ENCODE assay signal across 20 mouse cellular contexts in genomic region chr3:88338316-88338715, GRCm38 (mm10). TPM values are rescaled to one million over a fixed set of nuclear protein-coding genes. Genes with fewer than 3 reads are reported as not detected.
DNase-seq lines count a peak whose midpoint lies in the region; ATAC-seq lines count a peak whose summit lies in the region.
"Had no signal": no experiment of that assay in that cellular context is flagged by ENCODE, and none has a peak within 500 bp of the region (broad histone marks: within the 10 kb centered on the region; RNA-seq: fewer than 3 reads in every experiment).

No protein-coding gene starts in this region.

- H3K27me3 ChIP-seq in megakaryocyte, embryonic 14.5 days (replicated peaks) = no peaks in the 10 kb centered on the region
- H3K27me3 ChIP-seq in liver, embryonic 12.5 days (replicated peaks) = no peaks in the 10 kb centered on the region; the same call in 1 of the 2 replicates
- no peaks in the 10 kb centered on the region for H3K27me3 ChIP-seq in intestine, embryonic 15.5 days (replicated peaks)
- no peaks in the 10 kb centered on the region for H3K27me3 ChIP-seq in hindbrain, embryonic 10.5 days (ENCODE audit: insufficient read depth, poor library complexity, severe bottlenecking)
- H3K27me3 ChIP-seq: forebrain, embryonic 13.5 days; heart, embryonic 15.5 days; hindbrain, embryonic 12.5 days; neural tube, embryonic 12.5 days had no signal

- peaks cover 40% of the 10 kb centered on the region for H3K36me3 ChIP-seq in megakaryocyte, embryonic 14.5 days (replicated peaks; ENCODE audit: low read length)
- H3K36me3 ChIP-seq in liver, embryonic 12.5 days = peaks cover 32% of the 10 kb centered on the region
- peaks cover 12% of the 10 kb centered on the region for H3K36me3 ChIP-seq in intestine, embryonic 15.5 days
- peaks cover 45% of the 10 kb centered on the region for H3K36me3 ChIP-seq in hindbrain, embryonic 10.5 days

- no peaks in the 10 kb centered on the region for H3K9me3 ChIP-seq in megakaryocyte, embryonic 14.5 days
- no peaks in the 10 kb centered on the region for H3K9me3 ChIP-seq in liver, embryonic 12.5 days (replicated peaks)
- H3K9me3 ChIP-seq in intestine, embryonic 15.5 days = no peaks in the 10 kb centered on the region
- no peaks in the 10 kb centered on the region for H3K9me3 ChIP-seq in hindbrain, embryonic 10.5 days
- H3K9me3 ChIP-seq: forebrain, embryonic 13.5 days; heart, embryonic 15.5 days; hindbrain, embryonic 12.5 days; neural tube, embryonic 12.5 days had no signal

- 22% methylated on average over 7 of the region's 7 CpGs for WGBS in liver, embryonic 12.5 days (ENCODE audit: insufficient replicate concordance)
- WGBS in intestine, embryonic 15.5 days = 91% methylated on average over 7 of the region's 7 CpGs
- WGBS in hindbrain, embryonic 10.5 days = 93% methylated on average over 7 of the region's 7 CpGs

- H3K4me1 ChIP-seq in megakaryocyte, embryonic 14.5 days = peaks cover 72% of the 10 kb centered on the region
- peaks cover 72% of the 10 kb centered on the region for H3K4me1 ChIP-seq in liver, embryonic 12.5 days
- peaks cover 8% of the 10 kb centered on the region for H3K4me1 ChIP-seq in intestine, embryonic 15.5 days (replicated peaks)
- H3K4me1 ChIP-seq in hindbrain, embryonic 10.5 days (replicated peaks) = peaks cover 41% of the 10 kb centered on the region

- peak overlapping the region; percentile 33 for H3K4me3 ChIP-seq in megakaryocyte, embryonic 14.5 days (replicated peaks)
- H3K4me3 ChIP-seq in liver, embryonic 12.5 days = peak overlapping the region; percentile 80
- no peak overlapping the region for H3K4me3 ChIP-seq in intestine, embryonic 15.5 days (replicated peaks)
- no peak overlapping the region for H3K4me3 ChIP-seq in hindbrain, embryonic 10.5 days
- H3K4me3 ChIP-seq: neural tube, embryonic 12.5 days had no signal

- peak overlapping the region; percentile 96 for H3K27ac ChIP-seq in liver, embryonic 12.5 days
- H3K27ac ChIP-seq in intestine, embryonic 15.5 days = no peak overlapping the region
- no peak overlapping the region for H3K27ac ChIP-seq in hindbrain, embryonic 10.5 days
- H3K27ac ChIP-seq: forebrain, embryonic 13.5 days; hindbrain, embryonic 12.5 days; neural tube, embryonic 12.5 days had no signal

- peak; percentile 54 for DNase-seq in c-Kit-positive CD71-positive TER-119-negative erythroid progenitor cells, embryonic 14.5 days (ENCODE audit: low read depth)
- no peak for DNase-seq in hindbrain, embryonic 10.5 days (ENCODE audit: low spot score)
- DNase-seq in thymus, adult 18-20 months = no peak
- DNase-seq: adrenal gland, adult 2 months; cerebellum, adult 2 months; right cerebral cortex, postnatal 25 days; thymus, postnatal 36 days had no signal

- peak overlapping the region; percentile 89 for H3K9ac ChIP-seq in liver, embryonic 12.5 days
- H3K9ac ChIP-seq in intestine, embryonic 15.5 days = no peak overlapping the region

- peak overlapping the region; percentile 81 for H3K4me2 ChIP-seq in liver, embryonic 12.5 days
- H3K4me2 ChIP-seq in intestine, embryonic 15.5 days (replicated peaks) = no peak overlapping the region

- ATAC-seq in megakaryocyte, adult 5-6 weeks (ENCODE audit: poor library complexity, severe bottlenecking) = no peak
- ATAC-seq in liver, embryonic 12.5 days = peak; percentile 61
- ATAC-seq in megakaryocyte-erythroid progenitor cell, adult 5-6 weeks (replicated peaks; ENCODE audit: low FRiP score, low TSS enrichment, poor library complexity, severe bottlenecking) = peak; percentile 78
- ATAC-seq in intestine, embryonic 15.5 days = no peak
- ATAC-seq: forebrain, embryonic 13.5 days; inflammation-experienced regulatory T-cells, adult 6 months; midbrain, embryonic 16.5 days had no signal

RNA-seq across cellular contexts. Expression of gene Smg5, which starts 2.3 kb away (rescaled TPM):
- 39.8 and 77.9 TPM in 2 replicates for polyA plus RNA-seq in megakaryocyte, embryonic 14.5 days (2012; ENCODE audit: insufficient read depth, low replicate concordance)
- 20.6 and 21.1 TPM in 2 replicates for total RNA-seq in megakaryocyte, adult 5-6 weeks (2015)
- total RNA-seq in megakaryocyte, adult 5-6 weeks (2017) = 34.5 and 48.0 TPM in 2 replicates
- polyA plus RNA-seq in liver, embryonic 12.5 days (2016; fragmentation: Nextera tagmentation; extraction: Ambion mirVana) = 56.1 and 58.8 TPM in 2 replicates
- 40.7 and 57.5 TPM in 2 replicates for total RNA-seq in megakaryocyte-erythroid progenitor cell, adult 5-6 weeks (2014; fragmentation: Nextera tagmentation)
- total RNA-seq in megakaryocyte-erythroid progenitor cell, adult 5-6 weeks (2017) = 39.0 and 40.9 TPM in 2 replicates
- 39.9 and 45.8 TPM in 2 replicates for polyA plus RNA-seq in intestine, embryonic 15.5 days (2015; fragmentation: Nextera tagmentation; extraction: Ambion mirVana)
- 84.1 and 87.8 TPM in 2 replicates for polyA plus RNA-seq in hindbrain, embryonic 10.5 days (2016; fragmentation: Nextera tagmentation; extraction: Ambion mirVana)

RNA-seq across cellular contexts. Expression of gene Tmem79, which starts 2.4 kb away (rescaled TPM):
- 2.3 TPM in 1 of 2 replicates, not detected in the other for polyA plus RNA-seq in megakaryocyte, embryonic 14.5 days (2012; ENCODE audit: insufficient read depth, low replicate concordance)
- total RNA-seq in megakaryocyte, adult 5-6 weeks (2015) = 2.6 TPM in 1 of 2 replicates, not detected in the other
- 1.2 TPM in 1 of 2 replicates, not detected in the other for total RNA-seq in megakaryocyte, adult 5-6 weeks (2017)
- 1.6 and 2.0 TPM in 2 replicates for polyA plus RNA-seq in liver, embryonic 12.5 days (2016; fragmentation: Nextera tagmentation; extraction: Ambion mirVana)
- total RNA-seq in megakaryocyte-erythroid progenitor cell, adult 5-6 weeks (2014; fragmentation: Nextera tagmentation) = 1.7 and 7.8 TPM in 2 replicates
- 1.4 and 2.0 TPM in 2 replicates for total RNA-seq in megakaryocyte-erythroid progenitor cell, adult 5-6 weeks (2017)
- 20.6 and 21.6 TPM in 2 replicates for polyA plus RNA-seq in intestine, embryonic 15.5 days (2015; fragmentation: Nextera tagmentation; extraction: Ambion mirVana)
- polyA plus RNA-seq in hindbrain, embryonic 10.5 days (2016; fragmentation: Nextera tagmentation; extraction: Ambion mirVana) = 1.5 and 2.7 TPM in 2 replicates

RNA-seq across cellular contexts. Expression of gene Glmp, which starts 13.5 kb away (rescaled TPM):
- 31.1 and 138 TPM in 2 replicates for polyA plus RNA-seq in megakaryocyte, embryonic 14.5 days (2012; ENCODE audit: insufficient read depth, low replicate concordance)
- 146 and 170 TPM in 2 replicates for total RNA-seq in megakaryocyte, adult 5-6 weeks (2015)
- total RNA-seq in megakaryocyte, adult 5-6 weeks (2017) = 40.6 and 45.1 TPM in 2 replicates
- polyA plus RNA-seq in liver, embryonic 12.5 days (2016; fragmentation: Nextera tagmentation; extraction: Ambion mirVana) = 93.8 and 96.4 TPM in 2 replicates
- total RNA-seq in megakaryocyte-erythroid progenitor cell, adult 5-6 weeks (2014; fragmentation: Nextera tagmentation) = 39.2 and 70.5 TPM in 2 replicates
- total RNA-seq in megakaryocyte-erythroid progenitor cell, adult 5-6 weeks (2017) = 7.0 and 19.7 TPM in 2 replicates
- polyA plus RNA-seq in intestine, embryonic 15.5 days (2015; fragmentation: Nextera tagmentation; extraction: Ambion mirVana) = 268 and 282 TPM in 2 replicates
- polyA plus RNA-seq in hindbrain, embryonic 10.5 days (2016; fragmentation: Nextera tagmentation; extraction: Ambion mirVana) = 150 and 157 TPM in 2 replicates

RNA-seq across cellular contexts. Expression of gene Paqr6, which starts 26.1 kb away (rescaled TPM):
- polyA plus RNA-seq in megakaryocyte, embryonic 14.5 days (2012; ENCODE audit: insufficient read depth, low replicate concordance) = not detected in 2 replicates
- not detected in 2 replicates for total RNA-seq in megakaryocyte, adult 5-6 weeks (2015)
- total RNA-seq in megakaryocyte, adult 5-6 weeks (2017) = not detected in 2 replicates
- polyA plus RNA-seq in liver, embryonic 12.5 days (2016; fragmentation: Nextera tagmentation; extraction: Ambion mirVana) = 9.2 and 10.0 TPM in 2 replicates
- not detected in 2 replicates for total RNA-seq in megakaryocyte-erythroid progenitor cell, adult 5-6 weeks (2014; fragmentation: Nextera tagmentation)
- not detected in 2 replicates for total RNA-seq in megakaryocyte-erythroid progenitor cell, adult 5-6 weeks (2017)
- polyA plus RNA-seq in intestine, embryonic 15.5 days (2015; fragmentation: Nextera tagmentation; extraction: Ambion mirVana) = 3.7 and 4.2 TPM in 2 replicates
- 0.86 and 1.4 TPM in 2 replicates for polyA plus RNA-seq in hindbrain, embryonic 10.5 days (2016; fragmentation: Nextera tagmentation; extraction: Ambion mirVana)
- total RNA-seq: liver, adult 2 months had no signal
- polyA plus RNA-seq: inflammation-experienced regulatory T-cells, adult 6 months had no signal

RNA-seq across cellular contexts. Expression of gene Bglap3, which starts 34.2 kb away (rescaled TPM):
- not detected in 2 replicates for polyA plus RNA-seq in megakaryocyte, embryonic 14.5 days (2012; ENCODE audit: insufficient read depth, low replicate concordance)
- total RNA-seq in megakaryocyte, adult 5-6 weeks (2015) = not detected in 2 replicates
- not detected in 2 replicates for total RNA-seq in megakaryocyte, adult 5-6 weeks (2017)
- polyA plus RNA-seq in liver, embryonic 12.5 days (2016; fragmentation: Nextera tagmentation; extraction: Ambion mirVana) = 0.11 and 0.13 TPM in 2 replicates
- not detected in 2 replicates for total RNA-seq in megakaryocyte-erythroid progenitor cell, adult 5-6 weeks (2014; fragmentation: Nextera tagmentation)
- total RNA-seq in megakaryocyte-erythroid progenitor cell, adult 5-6 weeks (2017) = not detected in 2 replicates
- 1.3 and 2.7 TPM in 2 replicates for polyA plus RNA-seq in intestine, embryonic 15.5 days (2015; fragmentation: Nextera tagmentation; extraction: Ambion mirVana)
- polyA plus RNA-seq in hindbrain, embryonic 10.5 days (2016; fragmentation: Nextera tagmentation; extraction: Ambion mirVana) = 0.12 TPM in 1 of 2 replicates, not detected in the other
- polyA plus RNA-seq: adrenal gland, adult 2 months; forebrain, embryonic 13.5 days; heart, embryonic 15.5 days; hindbrain, embryonic 12.5 days; inflammation-experienced regulatory T-cells, adult 6 months; midbrain, embryonic 16.5 days; neural tube, embryonic 12.5 days; testis, adult 2 months had no signal

Comparison
In these comparisons a context has a peak if more than half of its experiments do, and no peak if none do; other contexts are left out.
1. H3K4me3 ChIP-seq: peak in megakaryocyte, embryonic 14.5 days (single experiment) and liver, embryonic 12.5 days (single experiment); none in intestine, embryonic 15.5 days (single experiment) and hindbrain, embryonic 10.5 days (single experiment).
2. ATAC-seq: peak in liver, embryonic 12.5 days (single experiment) and megakaryocyte-erythroid progenitor cell, adult 5-6 weeks (single experiment); none in megakaryocyte, adult 5-6 weeks (single experiment) and intestine, embryonic 15.5 days (single experiment).